Mouse (Mus musculus): Measurements from ENCODE around the gene Tlk2. TPM values are rescaled to one million over a fixed set of nuclear protein-coding genes. Genes with fewer than 3 reads are reported as not detected.
A peak's percentile ranks its signal among the peaks of the same experiment; 100 is the strongest.

Gene Tlk2
- polyA plus RNA-seq, 1 experiment from 2014 or later: 7.3 TPM

DNA sequence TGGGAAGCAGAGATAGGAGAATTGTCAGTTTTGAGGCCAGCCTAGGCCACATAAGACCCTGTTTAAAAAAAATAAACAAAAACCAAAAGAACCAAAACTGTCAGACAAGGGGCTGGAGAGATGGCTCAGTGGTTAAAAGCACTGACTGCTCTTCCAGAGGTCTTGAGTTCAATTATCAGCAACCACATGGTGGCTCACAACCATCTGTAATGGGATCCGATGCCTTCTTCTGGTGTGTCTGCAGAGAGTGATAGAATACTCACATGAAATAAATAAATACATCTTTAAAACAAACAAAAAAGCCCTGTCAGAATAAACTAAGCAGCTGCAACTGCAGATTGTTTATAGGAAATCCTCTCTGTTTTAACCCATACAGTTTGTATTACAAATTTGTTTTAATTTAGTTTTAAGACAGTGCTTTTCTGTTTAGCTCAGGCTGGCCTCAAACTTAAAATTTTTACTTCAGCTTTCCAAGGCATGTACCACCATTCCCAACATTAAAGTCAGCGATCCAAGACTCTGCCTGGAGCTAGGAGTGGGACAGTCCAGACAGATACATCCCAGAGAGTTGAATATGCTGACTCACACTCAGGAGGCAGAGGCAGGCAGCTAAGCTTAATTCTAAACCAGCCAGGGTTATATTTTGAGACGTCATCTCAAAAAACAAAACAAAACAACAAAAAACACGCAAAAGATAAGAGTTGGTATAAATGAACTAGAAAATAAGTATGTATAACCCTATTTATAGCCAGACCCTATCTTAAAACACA is 18.5 kb downstream of the Tlk2 start:
- Histone ChIP-seq H3K27me3 (no peaks in the 10 kb centered on the region), H3K9ac (no peak overlapping the region), H3K4me1 (replicated peaks) (peaks cover 38% of the 10 kb centered on the region), H3K36me3 (replicated peaks) (peaks cover 49% of the 10 kb centered on the region), H3K27ac (replicated peaks) (0 out of 2 replicates have a peak overlapping the region, but pooled peaks have one; percentile 19), H3K4me2 (no peak overlapping the region), H3K4me3 (replicated peaks) (no peak overlapping the region), H3K9me3 (replicated peaks) (no peaks in the 10 kb centered on the region)
- 56% methylated on average over 4 of the region's 4 CpGs for WGBS (ENCODE audit: insufficient replicate concordance)
- ATAC-seq (ENCODE audit: insufficient read depth): peak; percentile 60; the same call in 1 of the 2 replicates

DNA sequence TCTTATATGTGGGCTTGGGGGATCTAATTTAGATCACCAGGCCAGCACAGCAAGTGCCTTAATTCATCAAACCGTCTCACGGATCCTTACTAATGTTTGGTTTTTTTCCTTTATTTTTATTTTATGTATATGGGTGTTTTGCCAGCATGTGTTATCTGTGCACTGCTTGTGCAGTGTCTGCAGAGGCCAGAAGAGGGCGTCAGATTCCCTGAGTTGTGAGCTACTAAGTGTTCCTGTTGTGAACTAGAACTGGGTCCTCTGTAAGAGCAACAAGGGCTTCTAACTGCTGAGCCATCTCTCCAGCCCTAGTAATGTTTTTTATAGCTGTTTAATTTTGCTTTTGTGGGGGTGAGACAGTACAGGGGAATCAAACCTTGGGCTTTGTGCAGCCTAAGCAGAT is 23.8 kb downstream of the Tlk2 start:
- no peak overlapping the region for H3K9ac ChIP-seq
- no peak overlapping the region for H3K27ac ChIP-seq (replicated peaks)
- peaks cover 43% of the 10 kb centered on the region for H3K4me1 ChIP-seq (replicated peaks)
- no peaks in the 10 kb centered on the region for H3K9me3 ChIP-seq (replicated peaks)
- ATAC-seq (ENCODE audit: insufficient read depth): no peak
- no peaks in the 10 kb centered on the region for H3K27me3 ChIP-seq
- H3K36me3 ChIP-seq (replicated peaks): peaks cover 19% of the 10 kb centered on the region; the same call in 1 of the 2 replicates
- H3K4me2 ChIP-seq: no peak overlapping the region
- no peak overlapping the region for H3K4me3 ChIP-seq (replicated peaks)
- WGBS (ENCODE audit: insufficient replicate concordance): 54% methylated on average over 3 of the region's 3 CpGs

DNA sequence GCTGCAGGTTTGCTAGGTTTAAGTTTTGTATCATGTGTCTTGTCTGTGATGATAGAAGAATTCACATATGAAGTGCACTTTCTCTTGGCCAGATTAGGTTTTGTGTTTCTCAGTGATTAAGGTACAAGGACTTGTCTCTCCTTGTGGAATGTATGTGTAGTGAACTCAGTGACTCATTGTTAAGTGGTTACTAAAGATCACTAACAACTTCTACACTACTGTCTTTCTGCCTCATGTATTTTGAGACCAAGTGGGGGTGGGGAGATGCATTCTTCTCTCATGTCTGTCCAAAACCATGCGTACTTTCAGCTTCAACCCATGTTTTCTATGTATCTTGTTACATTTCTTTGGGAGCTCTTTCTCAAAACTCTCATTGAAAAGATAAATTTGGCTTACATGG is 31.4 kb downstream of the Tlk2 start:
- peaks cover 7% of the 10 kb centered on the region; the same call in 1 of the 2 replicates for H3K4me1 ChIP-seq (replicated peaks)
- peaks cover 72% of the 10 kb centered on the region for H3K36me3 ChIP-seq (replicated peaks)
- ATAC-seq (ENCODE audit: insufficient read depth): no peak
- H3K4me2 ChIP-seq: no peak overlapping the region
- H3K27ac ChIP-seq (replicated peaks): no peak overlapping the region
- H3K27me3 ChIP-seq: no peaks in the 10 kb centered on the region
- no peak overlapping the region for H3K4me3 ChIP-seq (replicated peaks)
- no peak overlapping the region for H3K9ac ChIP-seq
- no peaks in the 10 kb centered on the region for H3K9me3 ChIP-seq (replicated peaks)
- WGBS (ENCODE audit: insufficient replicate concordance): 87% methylated on average over 1 of the region's 1 CpGs

DNA sequence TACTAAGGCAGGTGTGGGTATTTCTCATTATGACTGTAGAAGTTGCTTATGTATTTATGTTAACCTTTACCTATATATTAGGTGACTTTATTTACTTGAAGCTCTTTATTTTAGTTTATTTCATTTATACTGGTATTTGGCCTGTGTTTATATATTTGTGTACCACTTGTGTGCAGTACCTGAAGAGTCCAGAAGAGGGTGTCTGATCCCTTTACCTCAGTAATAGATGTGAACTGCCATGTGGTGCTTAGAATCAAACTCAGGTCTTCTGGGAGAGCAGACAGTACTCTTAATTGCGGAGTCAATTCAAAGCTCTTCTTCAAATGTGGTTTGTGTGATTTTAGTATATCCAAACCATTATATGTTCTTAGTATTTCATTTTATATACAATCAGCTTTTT is 35.6 kb downstream of the Tlk2 start:
- Histone ChIP-seq H3K36me3 (replicated peaks) (peaks cover 64% of the 10 kb centered on the region), H3K27me3 (no peaks in the 10 kb centered on the region), H3K4me1 (replicated peaks) (no peaks in the 10 kb centered on the region), H3K4me3 (replicated peaks) (no peak overlapping the region), H3K27ac (replicated peaks) (no peak overlapping the region), H3K9me3 (replicated peaks) (no peaks in the 10 kb centered on the region), H3K9ac (no peak overlapping the region), H3K4me2 (no peak overlapping the region)
- 94% methylated on average over 1 of the region's 1 CpGs for WGBS (ENCODE audit: insufficient replicate concordance)
- no peak for ATAC-seq (ENCODE audit: insufficient read depth)

DNA sequence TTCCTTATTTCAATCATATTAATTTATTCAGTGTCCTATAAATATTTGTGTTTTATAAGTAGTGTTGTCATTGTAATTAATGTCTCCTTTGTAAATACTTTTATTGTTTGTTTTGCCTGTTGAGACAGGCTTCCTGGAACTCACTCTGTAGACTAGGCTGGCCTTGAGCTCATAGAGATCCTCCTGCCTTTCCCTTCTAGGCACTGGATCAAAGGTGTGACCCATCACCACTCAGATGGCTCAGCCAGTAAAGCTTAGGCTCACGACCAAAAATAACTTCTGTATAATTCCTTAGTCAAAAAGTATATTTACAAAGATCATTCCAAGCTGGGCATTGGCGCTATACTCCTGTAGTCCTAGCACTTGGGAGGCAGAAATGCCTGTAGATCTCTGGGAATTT is 39.2 kb downstream of the Tlk2 start:
- Histone ChIP-seq H3K9ac (no peak overlapping the region), H3K9me3 (replicated peaks) (no peaks in the 10 kb centered on the region), H3K4me1 (replicated peaks) (no peaks in the 10 kb centered on the region), H3K4me3 (replicated peaks) (no peak overlapping the region), H3K36me3 (replicated peaks) (peaks cover 52% of the 10 kb centered on the region), H3K4me2 (no peak overlapping the region), H3K27me3 (no peaks in the 10 kb centered on the region), H3K27ac (replicated peaks) (no peak overlapping the region)
- WGBS (ENCODE audit: insufficient replicate concordance): 77% methylated on average over 2 of the region's 2 CpGs
- ATAC-seq (ENCODE audit: insufficient read depth): no peak

DNA sequence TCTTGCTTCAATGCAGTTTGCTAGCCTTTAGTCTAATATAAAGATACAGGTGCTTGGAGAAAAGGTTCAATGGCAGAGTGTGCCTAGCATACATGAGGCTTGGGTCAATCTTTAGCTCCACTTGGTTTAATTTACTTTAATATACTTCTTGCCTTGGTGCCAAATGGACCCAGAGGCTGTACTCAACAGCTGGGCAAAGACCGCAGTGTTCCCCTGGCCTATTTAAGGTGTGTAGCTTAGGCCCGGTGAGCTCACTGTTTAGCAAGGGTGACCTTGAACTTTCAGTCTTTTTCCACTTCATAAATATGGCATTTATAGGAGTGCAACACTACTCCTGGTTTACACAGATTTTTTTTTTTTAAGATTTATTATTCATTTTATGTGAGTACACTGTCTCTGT is 55.9 kb downstream of the Tlk2 start:
- H3K4me3 ChIP-seq (replicated peaks): no peak overlapping the region
- ATAC-seq (ENCODE audit: insufficient read depth): no peak
- H3K27ac ChIP-seq (replicated peaks): no peak overlapping the region
- no peaks in the 10 kb centered on the region for H3K4me1 ChIP-seq (replicated peaks)
- H3K27me3 ChIP-seq: no peaks in the 10 kb centered on the region
- H3K4me2 ChIP-seq: no peak overlapping the region
- WGBS (ENCODE audit: insufficient replicate concordance): 83% methylated on average over 2 of the region's 2 CpGs
- no peak overlapping the region for H3K9ac ChIP-seq
- no peaks in the 10 kb centered on the region for H3K9me3 ChIP-seq (replicated peaks)
- peaks cover 49% of the 10 kb centered on the region for H3K36me3 ChIP-seq (replicated peaks)

DNA sequence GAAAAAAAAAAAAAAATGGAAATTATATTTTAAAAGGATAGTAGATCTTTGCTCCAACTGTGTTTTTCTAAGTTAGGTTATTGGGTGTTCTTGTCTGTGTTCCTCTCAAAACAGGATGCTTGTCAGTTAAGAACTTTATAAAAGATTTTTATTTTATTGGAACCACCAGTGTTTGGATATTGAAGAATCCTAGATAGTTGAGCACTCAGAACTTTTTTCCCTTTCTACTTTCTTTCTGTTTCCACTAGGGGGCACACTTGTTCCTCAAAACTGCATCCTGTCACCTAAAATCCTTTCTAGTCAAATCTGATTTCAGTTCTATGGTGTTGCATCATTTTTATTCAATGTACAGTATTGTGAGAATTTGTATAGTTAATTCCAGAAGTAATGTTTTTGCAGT is 62.4 kb downstream of the Tlk2 start:
- Histone ChIP-seq H3K4me3 (replicated peaks) (no peak overlapping the region), H3K9me3 (replicated peaks) (no peaks in the 10 kb centered on the region), H3K27ac (replicated peaks) (no peak overlapping the region), H3K4me1 (replicated peaks) (no peaks in the 10 kb centered on the region), H3K36me3 (replicated peaks) (peaks cover 67% of the 10 kb centered on the region), H3K27me3 (no peaks in the 10 kb centered on the region), H3K4me2 (no peak overlapping the region), H3K9ac (no peak overlapping the region)
- ATAC-seq (ENCODE audit: insufficient read depth): no peak

- peaks cover 81% of the 10 kb centered on the region for H3K36me3 ChIP-seq (replicated peaks)
- no peak for ATAC-seq (ENCODE audit: insufficient read depth)
- no peak overlapping the region for H3K27ac ChIP-seq (replicated peaks)
- no peaks in the 10 kb centered on the region for H3K27me3 ChIP-seq
- WGBS (ENCODE audit: insufficient replicate concordance): 92% methylated on average over 1 of the region's 1 CpGs
- H3K4me2 ChIP-seq: no peak overlapping the region
- no peaks in the 10 kb centered on the region for H3K4me1 ChIP-seq (replicated peaks)
- H3K9me3 ChIP-seq (replicated peaks): no peaks in the 10 kb centered on the region
- no peak overlapping the region for H3K9ac ChIP-seq
- no peak overlapping the region for H3K4me3 ChIP-seq (replicated peaks)
These were observed 67.8 kb downstream of the Tlk2 start for GRCm38 (mm10) chr11:105246369-105246768.

DNA sequence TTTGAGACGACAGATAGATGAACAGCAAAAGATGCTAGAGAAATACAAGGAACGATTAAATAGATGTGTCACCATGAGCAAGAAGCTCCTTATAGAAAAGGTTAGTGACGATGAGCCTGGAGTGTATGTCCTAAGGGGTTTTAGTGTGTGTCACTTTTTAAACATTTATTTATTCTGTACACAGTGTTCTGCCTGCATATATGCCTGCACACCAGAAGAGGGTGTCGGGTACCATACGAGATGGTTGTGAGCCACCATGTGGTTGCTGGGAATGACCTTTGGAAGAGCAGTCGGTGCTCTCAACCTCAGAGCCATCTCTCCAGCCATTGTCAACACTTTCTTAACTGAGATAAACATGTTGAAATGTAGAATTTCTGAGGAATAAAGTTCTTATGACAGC is 68.2 kb downstream of the Tlk2 start:
- ATAC-seq (ENCODE audit: insufficient read depth): no peak
- Histone ChIP-seq H3K4me3 (replicated peaks) (no peak overlapping the region), H3K4me2 (no peak overlapping the region), H3K36me3 (replicated peaks) (peaks cover 82% of the 10 kb centered on the region), H3K27ac (replicated peaks) (no peak overlapping the region), H3K4me1 (replicated peaks) (no peaks in the 10 kb centered on the region), H3K9ac (no peak overlapping the region), H3K27me3 (no peaks in the 10 kb centered on the region), H3K9me3 (replicated peaks) (no peaks in the 10 kb centered on the region)
- WGBS (ENCODE audit: insufficient replicate concordance): 85% methylated on average over 6 of the region's 6 CpGs

- Histone ChIP-seq H3K36me3 (replicated peaks) (peaks cover 80% of the 10 kb centered on the region), H3K27me3 (no peaks in the 10 kb centered on the region), H3K4me1 (replicated peaks) (no peaks in the 10 kb centered on the region), H3K4me3 (replicated peaks) (no peak overlapping the region), H3K27ac (replicated peaks) (no peak overlapping the region), H3K9me3 (replicated peaks) (no peaks in the 10 kb centered on the region), H3K4me2 (no peak overlapping the region), H3K9ac (no peak overlapping the region)
- no peak for ATAC-seq (ENCODE audit: insufficient read depth)
- WGBS (ENCODE audit: insufficient replicate concordance): 85% methylated on average over 5 of the region's 5 CpGs
These were observed 68.7 kb downstream of the Tlk2 start for GRCm38 (mm10) chr11:105247321-105247720.

GRCm38 (mm10) chr11:105259733-105260132 is 81.1 kb downstream of the Tlk2 start:
- no peaks in the 10 kb centered on the region for H3K9me3 ChIP-seq (replicated peaks)
- no peak overlapping the region for H3K27ac ChIP-seq (replicated peaks)
- 60% methylated on average over 3 of the region's 3 CpGs for WGBS (ENCODE audit: insufficient replicate concordance)
- peaks cover 87% of the 10 kb centered on the region for H3K36me3 ChIP-seq (replicated peaks)
- ATAC-seq (ENCODE audit: insufficient read depth): no peak
- no peaks in the 10 kb centered on the region for H3K4me1 ChIP-seq (replicated peaks)
- no peaks in the 10 kb centered on the region for H3K27me3 ChIP-seq
- no peak overlapping the region for H3K4me2 ChIP-seq
- no peak overlapping the region for H3K9ac ChIP-seq
- H3K4me3 ChIP-seq (replicated peaks): no peak overlapping the region

DNA sequence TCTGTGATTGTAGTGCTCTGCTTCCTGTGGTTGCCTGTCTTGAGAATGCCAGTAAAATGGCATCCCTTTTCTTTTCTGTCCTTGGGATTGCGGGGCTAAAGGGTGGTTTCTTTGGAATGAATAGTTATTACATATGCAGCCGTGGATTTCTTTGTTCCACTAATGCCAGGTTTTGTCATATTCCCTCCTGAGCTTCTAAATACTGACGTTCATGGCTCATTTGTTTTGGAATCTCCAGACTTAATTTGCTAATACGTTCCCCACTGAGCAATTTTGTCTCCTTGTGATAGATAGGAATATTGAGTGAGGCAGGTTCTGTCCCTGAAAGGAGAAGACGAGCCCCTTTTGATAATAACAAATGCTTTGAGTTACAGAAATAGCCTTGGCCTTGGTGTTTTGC is 82.5 kb downstream of the Tlk2 start:
- no peak overlapping the region for H3K9ac ChIP-seq
- ATAC-seq (ENCODE audit: insufficient read depth): no peak
- H3K27me3 ChIP-seq: no peaks in the 10 kb centered on the region
- no peak overlapping the region for H3K27ac ChIP-seq (replicated peaks)
- H3K36me3 ChIP-seq (replicated peaks): peaks cover 84% of the 10 kb centered on the region
- 87% methylated on average over 5 of the region's 5 CpGs for WGBS (ENCODE audit: insufficient replicate concordance)
- H3K9me3 ChIP-seq (replicated peaks): no peaks in the 10 kb centered on the region
- no peaks in the 10 kb centered on the region for H3K4me1 ChIP-seq (replicated peaks)
- no peak overlapping the region for H3K4me2 ChIP-seq
- H3K4me3 ChIP-seq (replicated peaks): no peak overlapping the region

Measured in liver, embryonic 15.5 days (tissue).